Comparison of ENCODE assay signal across 10 mouse cellular contexts in the genomic region with DNA sequence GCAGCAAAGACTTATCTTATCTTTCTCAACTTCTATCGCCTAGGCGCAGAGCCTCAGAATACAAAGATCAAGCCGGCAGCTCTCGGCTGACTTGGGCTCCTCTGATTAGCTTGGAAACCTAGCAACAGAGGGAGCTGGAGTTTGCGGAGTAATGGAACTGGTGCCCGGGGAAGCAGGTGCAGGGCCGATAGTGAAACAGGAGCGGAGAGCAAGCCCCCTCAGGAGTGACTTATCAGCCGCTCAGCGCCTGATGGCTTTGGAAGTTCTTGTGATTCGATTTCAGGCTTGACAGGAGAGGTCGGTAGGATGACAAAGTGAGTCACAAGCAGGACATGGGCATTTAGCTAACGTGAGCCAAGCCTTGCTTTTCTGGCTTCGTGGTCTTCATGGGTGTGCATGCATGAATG. TPM values are rescaled to one million over a fixed set of nuclear protein-coding genes. Genes with fewer than 3 reads are reported as not detected.
A peak's percentile ranks its signal among the peaks of the same experiment; 100 is the strongest.
DNase-seq lines count a peak whose midpoint lies in the region; ATAC-seq and TF ChIP-seq lines count a peak whose summit lies in the region.
"Had no signal": no experiment of that assay in that cellular context is flagged by ENCODE, and none has a peak within 500 bp of the region (broad histone marks: within the 10 kb centered on the region; RNA-seq: fewer than 3 reads in every experiment).

No protein-coding gene starts in this region.

- WGBS in hindbrain, embryonic 10.5 days: 57% methylated on average over 14 of the region's 14 CpGs
- WGBS in hindbrain, embryonic 14.5 days: 27% methylated on average over 14 of the region's 14 CpGs
- WGBS in midbrain, postnatal 0 days: 26% methylated on average over 14 of the region's 14 CpGs

- H3K9ac ChIP-seq in hindbrain, embryonic 14.5 days: no peak overlapping the region
- H3K9ac ChIP-seq in midbrain, postnatal 0 days (replicated peaks; ENCODE audit: low read length, poor library complexity, severe bottlenecking): no peak overlapping the region
- H3K9ac ChIP-seq: neural tube, embryonic 13.5 days had no signal

- no peak overlapping the region for H3K4me3 ChIP-seq in hindbrain, embryonic 10.5 days
- H3K4me3 ChIP-seq in hindbrain, embryonic 14.5 days (replicated peaks; ENCODE audit: low read length): no peak overlapping the region
- no peak overlapping the region for H3K4me3 ChIP-seq in midbrain, postnatal 0 days (ENCODE audit: low read depth, low read length)
- H3K4me3 ChIP-seq: neural tube, embryonic 13.5 days had no signal

- peaks cover 18% of the 10 kb centered on the region for H3K36me3 ChIP-seq in hindbrain, embryonic 10.5 days
- H3K36me3 ChIP-seq in hindbrain, embryonic 14.5 days (replicated peaks; ENCODE audit: control insufficient read depth, insufficient read depth): peaks cover 8% of the 10 kb centered on the region; the same call in 1 of the 2 replicates
- no peaks in the 10 kb centered on the region for H3K36me3 ChIP-seq in midbrain, postnatal 0 days (ENCODE audit: insufficient read depth, low read length)

- H3K4me2 ChIP-seq in hindbrain, embryonic 14.5 days (replicated peaks): no peak overlapping the region
- no peak overlapping the region for H3K4me2 ChIP-seq in midbrain, postnatal 0 days (ENCODE audit: low read depth, low read length, poor library complexity, severe bottlenecking)
- H3K4me2 ChIP-seq: neural tube, embryonic 13.5 days had no signal

- H3K4me1 ChIP-seq in hindbrain, embryonic 10.5 days (replicated peaks): peaks cover 72% of the 10 kb centered on the region
- peaks cover 11% of the 10 kb centered on the region for H3K4me1 ChIP-seq in hindbrain, embryonic 14.5 days (replicated peaks; ENCODE audit: control insufficient read depth, insufficient read depth, low read length)
- peaks cover 4% of the 10 kb centered on the region; the same call in 1 of the 2 replicates for H3K4me1 ChIP-seq in midbrain, postnatal 0 days (ENCODE audit: insufficient read depth, low read length)

- no peak for TF ChIP-seq POLR2A in brain, embryonic 14.5 days (IDR thresholded peaks at IDR 0.05; ENCODE audit: borderline replicate concordance, extremely low read depth, insufficient read depth, insufficient read length, poor library complexity, severe bottlenecking)

- peaks cover 21% of the 10 kb centered on the region for H3K27me3 ChIP-seq in hindbrain, embryonic 10.5 days (ENCODE audit: insufficient read depth, poor library complexity, severe bottlenecking)
- no peaks in the 10 kb centered on the region; the same call in 1 of the 2 replicates for H3K27me3 ChIP-seq in hindbrain, embryonic 14.5 days (ENCODE audit: control insufficient read depth, insufficient read depth, low read length)
- no peaks in the 10 kb centered on the region for H3K27me3 ChIP-seq in midbrain, postnatal 0 days (ENCODE audit: insufficient read depth, low read length)
- H3K27me3 ChIP-seq: neural tube, embryonic 13.5 days had no signal

- ATAC-seq in hindbrain, embryonic 14.5 days (ENCODE audit: low FRiP score): no peak
- ATAC-seq in erythroid progenitor cell, adult 5-6 weeks (replicated peaks; ENCODE audit: low FRiP score, poor library complexity, severe bottlenecking): peak; percentile 76
- ATAC-seq in midbrain, postnatal 0 days (ENCODE audit: low FRiP score): no peak

- no peak for TF ChIP-seq CTCF in brain, embryonic 14.5 days (IDR thresholded peaks at IDR 0.05; ENCODE audit: borderline replicate concordance, extremely low read depth, insufficient read depth, insufficient read length)
- TF ChIP-seq CTCF in midbrain, postnatal 0 days (IDR thresholded peaks at IDR 0.05): no peak

- no peak for DNase-seq in hindbrain, embryonic 10.5 days (ENCODE audit: low spot score)
- DNase-seq in hindbrain, embryonic 14.5 days (ENCODE audit: low spot score): no peak
- peak; percentile 77 for DNase-seq in brain, embryonic 14.5 days (ENCODE audit: low read depth)
- DNase-seq in midbrain, postnatal 0 days (ENCODE audit: low spot score): peak; percentile 61
- DNase-seq in left cerebral cortex, adult 9 months (ENCODE audit: low spot score in 2 of 2): no peak
- no peak for DNase-seq in ovary, adult 18-20 months (ENCODE audit: low spot score)
- DNase-seq: kidney, adult 11 months; right cerebral cortex, postnatal 4 days had no signal

- H3K27ac ChIP-seq in hindbrain, embryonic 10.5 days: 0 out of 2 replicates have a peak overlapping the region, but pooled peaks have one; percentile 4
- H3K27ac ChIP-seq in hindbrain, embryonic 14.5 days: no peak overlapping the region
- no peak overlapping the region for H3K27ac ChIP-seq in midbrain, postnatal 0 days (ENCODE audit: low read depth, low read length)
- H3K27ac ChIP-seq: neural tube, embryonic 13.5 days had no signal

- H3K9me3 ChIP-seq in hindbrain, embryonic 10.5 days: no peaks in the 10 kb centered on the region
- H3K9me3 ChIP-seq in hindbrain, embryonic 14.5 days (ENCODE audit: control insufficient read depth, low read length): no peaks in the 10 kb centered on the region
- no peaks in the 10 kb centered on the region for H3K9me3 ChIP-seq in midbrain, postnatal 0 days (ENCODE audit: low read length)
- H3K9me3 ChIP-seq: neural tube, embryonic 13.5 days had no signal

RNA-seq across cellular contexts. Expression of a gene that starts 47.4 kb away (rescaled TPM):
- 114 and 120 TPM in 2 replicates for polyA plus RNA-seq in hindbrain, embryonic 10.5 days (2016; fragmentation: Nextera tagmentation; extraction: Ambion mirVana)
- polyA plus RNA-seq in hindbrain, embryonic 14.5 days (2014; fragmentation: Nextera tagmentation; extraction: Ambion mirVana): 42.0 and 43.8 TPM in 2 replicates
- polyA plus RNA-seq in brain, embryonic 14.5 days (2012; rRNA removed): 51.2 and 61.3 TPM in 2 replicates
- 18.0 and 19.8 TPM in 2 replicates for total RNA-seq in erythroid progenitor cell, adult 5-6 weeks (2015; ENCODE audit: low replicate concordance)
- 31.3 and 33.8 TPM in 2 replicates for total RNA-seq in erythroid progenitor cell, adult 5-6 weeks (2017; ENCODE audit: low replicate concordance)
- total RNA-seq in midbrain, postnatal 0 days (2014; rRNA removed): 88.0 and 89.5 TPM in 2 replicates
- 60.3 and 63.2 TPM in 2 replicates for polyA plus RNA-seq in midbrain, postnatal 0 days (2015; fragmentation: Nextera tagmentation; extraction: Ambion mirVana)

Comparison
In these comparisons a context has a peak if more than half of its experiments do, and no peak if none do; other contexts are left out.
1. DNase-seq: peak in brain, embryonic 14.5 days (single experiment) and midbrain, postnatal 0 days (single experiment); none in hindbrain, embryonic 10.5 days (single experiment), hindbrain, embryonic 14.5 days (single experiment), left cerebral cortex, adult 9 months (0 of 2) and ovary, adult 18-20 months (single experiment).